Mouse (Mus musculus) kidney, adult 8-10 months (tissue): ENCODE results near the gene Ier2.
A peak's percentile ranks its signal among the peaks of the same experiment; 100 is the strongest.

Source experiments
- DNase-seq, 2 experiments: peaks; one replicate each; pipeline ENCODE4 v3.0.0; 2022

Ier2 gene

DNA sequence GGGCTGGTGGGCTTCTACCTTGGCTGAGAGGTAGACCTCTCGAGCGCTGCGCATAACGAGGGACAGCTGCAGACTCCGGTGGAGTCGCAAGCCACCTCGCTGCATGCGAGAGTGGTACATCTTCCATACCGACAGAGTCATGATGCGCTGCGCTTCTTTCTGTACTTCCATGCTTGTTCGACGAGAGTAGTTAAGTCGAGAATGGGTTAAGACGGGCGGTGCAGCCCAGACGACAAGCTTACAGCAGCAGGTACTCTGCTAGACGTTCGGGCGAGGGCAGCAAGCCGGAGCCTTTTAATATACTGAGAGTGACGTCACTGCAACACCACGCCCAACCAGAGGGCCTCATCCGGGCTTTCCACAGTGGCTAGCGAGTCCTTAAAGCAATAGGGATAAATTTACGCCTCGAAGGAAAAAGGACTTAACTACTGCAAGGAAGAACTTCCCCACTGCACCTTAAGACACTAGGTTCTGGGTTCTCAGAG is at the start of gene Ier2:
Gene Ier2, minus strand, starts transcription at position 272 of the 485 bp plus-strand sequence.
- DNase-seq = peak; percentile 96 to 97

DNA sequence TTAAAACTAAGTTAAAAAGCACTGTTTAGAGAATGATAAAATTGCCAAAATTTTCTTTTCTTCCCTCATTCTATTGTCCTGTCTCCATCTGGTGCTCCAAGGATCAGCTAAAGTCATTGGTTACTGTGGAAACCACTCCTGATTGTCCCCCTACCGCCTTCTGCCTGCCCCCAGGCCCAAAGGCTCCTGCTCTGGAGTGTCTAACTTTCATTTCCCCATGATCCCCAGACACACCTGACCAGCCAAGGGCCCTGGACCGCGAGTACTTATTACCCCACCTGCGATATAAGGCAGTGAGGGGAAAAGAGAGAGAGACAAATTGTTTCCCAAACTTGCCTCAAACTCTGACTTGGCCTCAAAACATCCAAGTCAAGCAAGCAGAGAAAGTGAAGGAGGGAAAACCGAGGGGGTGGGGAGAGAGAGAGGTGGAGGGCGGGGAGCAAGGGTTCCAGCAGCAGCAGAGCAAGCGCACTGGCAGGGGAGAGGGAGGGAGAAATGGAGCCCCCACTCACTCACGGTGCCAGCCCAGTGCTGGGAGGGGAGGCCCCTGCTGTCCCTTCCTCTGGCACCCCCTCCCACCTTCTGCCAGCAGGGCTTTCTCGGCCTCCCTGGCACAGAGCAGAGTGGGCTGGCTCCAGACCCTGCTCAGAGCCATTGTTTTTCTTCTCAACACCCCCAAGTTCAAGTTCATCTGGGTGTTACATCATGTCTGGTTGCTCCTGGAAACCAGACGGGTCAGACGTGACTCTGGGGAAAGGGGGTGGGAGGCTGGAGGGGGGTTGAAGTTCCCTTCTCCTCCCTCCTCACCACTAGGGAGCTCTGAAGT is 49.5 kb upstream of the Ier2 start:
- no peak for DNase-seq

DNA sequence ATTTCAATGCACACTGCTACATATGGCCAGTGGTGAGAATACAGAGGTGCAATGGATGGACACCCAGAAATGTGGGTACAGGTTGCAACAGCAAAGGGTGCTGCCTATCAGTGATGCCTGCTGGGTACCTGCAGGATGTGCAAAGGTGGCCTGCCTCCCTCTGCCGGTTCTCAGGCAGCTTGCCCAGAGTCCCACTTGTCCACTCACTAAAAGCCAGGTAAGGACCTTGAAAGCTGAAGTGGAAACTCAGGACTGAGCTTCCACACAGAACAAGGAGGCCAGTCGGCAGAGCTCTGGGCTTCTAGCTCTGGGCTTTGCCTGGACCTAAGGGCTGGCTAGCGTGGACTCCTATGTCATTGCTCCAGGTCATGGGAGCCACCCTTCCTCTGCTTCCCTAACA is 48.7 kb upstream of the Ier2 start:
- DNase-seq = no peak

DNA sequence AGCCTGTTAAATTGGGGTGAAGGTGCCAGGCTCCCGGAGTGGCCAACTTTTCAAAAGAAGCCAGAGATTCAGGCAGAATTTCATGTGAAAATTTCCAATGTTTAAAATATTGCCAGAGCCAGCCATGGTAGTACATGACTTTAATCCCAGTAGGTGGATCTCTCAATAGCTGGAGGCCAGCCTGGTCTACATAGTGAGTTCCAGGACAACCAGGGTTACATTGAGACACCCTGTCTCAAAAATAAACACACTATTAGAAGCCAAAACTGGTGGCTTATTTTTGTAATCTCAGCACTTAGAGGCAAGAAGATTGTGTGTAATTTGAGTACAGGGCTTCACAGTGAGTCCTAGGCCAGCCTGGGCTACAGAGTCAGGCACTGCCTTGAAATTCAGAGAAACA is 47.3 kb upstream of the Ier2 start:
- no peak for DNase-seq

DNA sequence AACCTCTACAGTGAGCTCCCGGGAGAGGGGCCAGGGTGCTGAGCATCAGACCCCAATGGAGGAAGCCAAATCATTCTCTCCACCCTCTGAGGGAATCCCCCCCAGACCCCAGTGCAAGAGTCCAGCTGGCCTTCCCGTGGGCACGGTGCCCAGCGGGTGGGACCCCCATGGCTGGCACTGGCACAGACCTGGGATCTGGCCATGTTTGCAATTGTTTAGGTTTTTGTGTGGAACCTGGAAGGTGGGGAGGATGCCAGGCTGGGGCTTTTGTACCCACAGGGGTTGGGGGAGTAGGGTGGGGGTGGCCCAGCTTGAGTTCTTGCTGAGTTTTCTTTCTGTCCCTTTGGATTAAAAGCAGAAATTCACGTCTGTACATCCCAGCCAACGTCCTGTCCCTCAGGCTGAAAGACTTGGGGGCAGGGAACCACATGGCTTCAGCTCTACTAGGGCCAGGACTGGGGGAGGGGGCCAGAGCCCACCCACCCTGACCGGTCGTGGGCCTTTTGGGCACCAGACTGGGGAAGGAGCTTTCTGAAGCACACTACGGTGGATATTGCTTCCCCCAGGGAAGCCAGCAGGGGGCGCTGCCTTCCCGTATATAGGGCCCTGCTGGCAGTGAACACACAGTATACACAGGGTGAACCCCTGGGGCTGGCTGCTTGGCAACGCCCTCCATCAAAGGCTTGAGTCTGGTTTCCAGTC is 46.3 kb upstream of the Ier2 start:
- DNase-seq = peak; percentile 76 to 89

DNA sequence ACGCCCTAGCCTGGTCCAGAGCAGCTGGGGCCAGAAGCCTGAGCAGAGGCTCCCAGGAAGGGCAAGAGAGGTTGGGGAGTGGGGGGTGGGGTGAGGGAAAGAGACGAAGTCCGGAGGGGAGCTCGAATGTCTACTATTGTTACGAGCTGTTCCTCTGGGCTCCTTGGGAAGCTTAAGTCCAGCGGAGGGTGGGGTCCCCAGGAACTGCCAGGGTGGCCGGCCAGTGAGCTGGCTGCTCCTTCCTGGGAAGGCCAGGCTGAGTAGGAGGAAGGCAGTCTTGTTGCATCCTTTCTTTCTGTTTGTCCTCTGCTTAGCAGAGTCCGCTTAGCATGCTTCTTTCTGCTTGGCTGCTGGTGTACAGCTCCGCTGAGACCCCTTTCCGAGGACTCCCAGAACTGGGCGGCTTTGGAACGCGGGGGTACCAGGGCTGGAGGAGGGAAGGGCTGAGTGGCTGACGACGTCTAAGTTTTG is 45.5 kb upstream of the Ier2 start:
- DNase-seq = no peak

DNA sequence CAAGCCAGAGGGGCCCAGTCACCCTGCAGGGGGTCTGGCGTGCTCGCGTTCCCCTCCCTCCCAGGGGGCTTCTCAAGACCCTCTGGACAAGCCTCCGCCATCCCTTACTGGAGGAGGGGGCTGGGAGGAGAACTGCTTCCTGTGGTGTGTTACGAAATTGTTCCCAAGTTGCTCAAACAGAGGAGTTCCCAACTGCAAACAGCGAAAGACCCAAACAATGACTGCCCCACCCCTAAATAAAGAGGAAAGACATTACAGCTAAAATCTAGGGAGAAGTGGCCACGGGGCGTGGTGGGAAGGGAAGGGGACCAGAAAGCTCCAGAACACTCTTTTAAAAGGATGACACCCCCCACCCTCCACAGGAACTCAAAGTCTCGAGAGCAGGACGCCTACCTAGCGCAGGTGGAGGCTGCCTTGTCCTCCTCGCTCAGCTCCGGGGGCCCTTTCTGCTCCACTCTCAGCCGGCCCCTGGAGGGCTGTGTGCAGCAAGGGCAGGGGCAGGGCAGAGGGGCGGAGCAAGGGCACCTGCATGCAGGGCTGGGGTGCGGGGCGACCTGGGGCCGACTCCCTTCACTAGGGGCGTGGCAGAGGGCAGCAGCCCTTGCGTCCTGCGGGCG is 44.7 kb upstream of the Ier2 start:
- DNase-seq = peak in 1 of 2 experiments; percentile 15

DNA sequence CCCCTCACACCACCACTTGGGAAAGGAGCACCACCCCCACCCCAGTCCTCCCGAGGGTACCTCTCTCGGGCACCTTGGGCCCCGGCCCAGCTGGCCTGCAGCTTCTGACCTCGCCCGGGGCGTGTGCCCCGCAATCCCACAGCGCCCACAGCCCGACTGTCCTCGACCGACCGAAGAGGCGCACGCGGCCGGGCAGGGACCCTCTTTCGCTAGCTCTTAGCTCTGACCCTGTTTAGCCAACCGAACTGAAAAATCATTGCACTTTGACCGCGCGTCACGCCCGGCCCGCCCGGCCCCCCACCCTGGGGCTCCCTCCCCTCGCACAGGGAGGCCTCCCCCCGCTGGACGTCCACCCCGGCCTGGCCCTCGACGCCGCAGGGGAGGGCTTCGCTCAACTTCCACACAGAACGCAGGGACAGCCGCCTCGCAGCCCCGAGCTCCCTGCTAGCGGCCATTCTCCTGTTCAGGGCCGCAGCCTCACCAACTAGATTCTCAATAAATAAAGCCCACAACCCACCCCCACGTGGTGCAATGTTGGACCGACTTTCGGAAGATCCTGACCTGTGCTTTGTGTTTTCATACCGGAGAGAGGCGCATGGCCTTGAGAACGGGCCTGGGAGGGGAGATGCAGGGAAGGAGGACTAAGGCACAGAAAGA is 44.1 kb upstream of the Ier2 start:
- DNase-seq = peak in 1 of 2 experiments; percentile 6

DNA sequence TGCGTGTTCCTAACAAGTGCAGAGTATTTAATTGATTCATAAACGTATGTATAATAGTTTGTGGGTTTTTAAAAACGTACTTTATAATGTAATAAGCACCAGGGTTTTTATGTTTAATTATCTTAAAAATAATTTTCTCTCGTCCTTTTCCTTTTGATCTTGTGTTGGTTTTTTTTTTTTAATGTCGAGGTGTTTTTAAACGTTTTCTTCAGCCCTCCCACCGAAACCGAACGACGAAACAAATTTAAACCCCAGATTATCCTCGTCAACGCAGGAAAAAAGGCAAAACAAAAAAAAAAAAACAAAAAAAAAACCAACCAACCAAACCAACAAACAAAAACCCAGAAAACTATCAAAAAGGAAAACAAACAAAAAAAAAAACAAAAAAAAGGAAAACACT is 43.3 kb upstream of the Ier2 start:
- no peak for DNase-seq

DNA sequence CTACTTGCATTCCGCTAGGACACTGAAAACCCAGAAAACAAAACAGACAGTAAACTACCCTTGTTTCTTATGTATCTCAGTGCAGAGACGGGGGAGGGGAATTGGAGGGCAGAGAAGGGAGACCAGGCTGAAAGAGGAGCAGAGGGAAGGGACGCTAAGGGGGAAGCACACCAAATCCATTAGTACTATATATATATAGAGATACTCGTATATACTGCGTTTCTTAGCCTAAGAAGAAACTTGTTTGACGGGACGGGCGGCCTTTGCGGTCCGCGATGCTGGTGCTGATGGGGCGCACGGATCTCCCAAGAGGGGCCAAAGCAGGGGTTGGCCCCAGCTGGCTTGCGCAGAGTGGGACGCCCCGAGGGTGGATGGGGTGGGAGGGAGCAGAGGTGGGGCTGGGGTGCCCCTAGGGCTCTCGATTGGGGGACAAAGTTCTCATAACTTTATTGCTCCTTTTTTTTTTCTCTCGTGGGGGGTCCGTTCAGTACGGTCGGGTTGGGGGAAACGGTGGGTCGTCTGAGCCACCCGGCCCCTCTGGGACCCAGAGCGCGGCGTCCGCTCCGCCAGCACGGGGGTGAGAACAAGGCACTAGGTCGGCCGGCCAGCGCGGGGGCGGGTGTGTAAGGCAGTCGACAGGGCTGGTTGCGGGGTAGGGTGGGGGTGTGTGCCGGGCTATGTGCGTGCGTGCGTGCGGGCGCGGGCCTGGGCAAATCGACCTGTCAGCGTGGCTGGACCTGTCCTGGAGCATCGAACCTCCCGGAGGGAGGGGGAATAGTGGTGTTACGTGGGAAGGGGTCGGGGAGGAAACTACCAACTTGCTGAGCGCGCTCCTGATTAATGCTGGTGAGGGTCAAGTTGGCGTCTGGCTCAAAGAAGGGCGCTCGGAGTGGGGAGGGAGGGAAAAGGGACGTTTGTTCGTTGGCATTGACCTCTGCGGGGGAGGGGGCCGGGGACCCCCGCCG is 42.5 kb upstream of the Ier2 start:
- no peak for DNase-seq

DNA sequence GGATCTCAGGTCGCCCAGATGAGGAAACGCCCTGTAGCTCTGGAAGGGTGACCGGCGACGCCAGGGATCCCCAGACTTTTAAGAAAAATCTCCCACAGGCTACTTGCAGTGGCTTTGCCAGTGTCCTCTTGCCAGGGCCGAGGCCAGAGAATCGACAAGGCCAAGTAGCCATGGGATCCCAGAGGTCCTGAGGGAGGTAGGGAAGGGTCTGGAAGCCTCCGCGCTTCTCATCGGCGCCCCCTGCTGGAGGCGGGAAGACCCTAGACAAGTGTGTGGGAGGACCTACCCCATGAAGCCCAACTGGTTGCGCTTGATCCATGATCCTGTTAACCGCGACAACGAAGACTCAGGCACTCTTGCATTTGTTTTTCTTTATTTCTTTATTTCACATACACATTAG is 41.7 kb upstream of the Ier2 start:
- DNase-seq = peak in 1 of 2 experiments; percentile 68

DNA sequence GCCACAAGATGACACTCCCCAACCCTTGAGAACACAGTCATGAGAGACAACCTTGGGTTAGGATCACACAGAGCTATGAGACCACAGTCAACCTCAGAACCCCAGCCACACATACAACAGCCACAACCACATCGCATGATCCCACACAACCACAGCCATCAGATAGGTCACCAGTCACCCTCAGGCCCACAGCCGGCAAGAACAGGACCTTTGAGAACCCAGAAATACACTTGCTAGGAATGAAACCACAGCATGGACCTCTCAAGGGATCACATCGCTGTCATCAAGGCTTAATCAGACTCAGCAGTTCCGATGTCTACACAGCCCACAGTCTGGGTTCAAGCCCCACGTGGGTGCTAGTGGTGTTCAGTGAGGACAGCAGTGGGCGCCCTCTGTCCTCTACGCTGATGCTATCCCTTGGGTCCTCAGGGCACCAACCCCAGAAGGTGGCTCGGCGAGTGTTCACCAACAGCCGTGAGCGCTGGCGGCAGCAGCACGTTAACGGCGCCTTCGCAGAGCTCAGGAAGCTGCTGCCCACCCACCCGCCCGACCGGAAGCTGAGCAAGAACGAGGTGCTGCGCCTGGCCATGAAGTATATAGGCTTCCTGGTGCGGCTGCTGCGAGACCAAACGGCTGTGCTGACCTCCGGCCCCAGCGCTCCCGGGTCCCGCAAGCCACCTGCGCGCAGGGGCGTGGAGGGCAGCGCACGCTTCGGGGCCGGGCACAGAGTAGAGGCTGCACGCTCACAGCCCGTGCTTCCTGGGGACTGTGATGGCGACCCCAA is 41.0 kb upstream of the Ier2 start:
- no peak for DNase-seq

DNA sequence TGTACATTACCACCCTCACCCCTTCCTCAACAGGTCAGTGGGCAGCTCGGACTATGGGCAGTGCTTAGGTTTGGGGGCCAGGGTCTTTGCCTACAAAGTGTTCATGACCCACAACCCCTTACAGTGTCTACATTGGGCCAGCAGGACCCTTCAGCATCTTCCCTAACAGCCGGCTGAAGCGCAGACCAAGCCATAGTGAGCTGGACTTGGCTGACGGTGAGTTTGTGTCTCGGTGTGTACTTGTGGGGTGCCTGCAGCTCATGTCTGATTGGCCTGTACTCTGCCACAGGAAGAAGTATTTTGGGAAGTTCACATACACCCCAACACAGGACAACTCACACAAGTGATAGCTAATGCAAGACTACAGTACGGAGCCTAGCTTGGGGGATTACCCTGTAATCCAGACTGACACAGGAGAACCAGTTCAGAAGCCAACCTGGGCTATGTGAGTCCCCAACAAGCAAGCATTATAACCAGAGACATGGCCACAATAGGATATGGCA is 40.4 kb upstream of the Ier2 start:
- DNase-seq = no peak

DNA sequence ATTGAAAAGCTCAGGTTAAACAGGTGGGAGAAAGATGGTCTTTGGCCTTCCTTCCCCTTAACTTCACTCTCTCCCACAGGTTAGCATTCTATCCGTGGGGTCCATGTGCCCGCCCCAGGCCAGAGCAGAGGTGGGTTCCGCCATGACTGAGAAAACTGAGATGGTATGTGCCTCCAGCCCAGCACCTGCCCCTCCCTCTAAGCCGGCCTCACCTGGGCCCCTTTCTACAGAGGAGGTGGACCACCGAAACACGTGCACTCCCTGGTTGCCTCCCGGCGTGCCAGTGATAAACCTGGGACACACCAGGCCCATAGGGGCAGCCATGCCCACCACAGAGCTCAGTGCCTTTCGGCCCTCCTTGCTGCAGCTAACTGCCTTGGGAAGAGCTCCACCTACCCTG is 39.9 kb upstream of the Ier2 start:
- no peak for DNase-seq

DNA sequence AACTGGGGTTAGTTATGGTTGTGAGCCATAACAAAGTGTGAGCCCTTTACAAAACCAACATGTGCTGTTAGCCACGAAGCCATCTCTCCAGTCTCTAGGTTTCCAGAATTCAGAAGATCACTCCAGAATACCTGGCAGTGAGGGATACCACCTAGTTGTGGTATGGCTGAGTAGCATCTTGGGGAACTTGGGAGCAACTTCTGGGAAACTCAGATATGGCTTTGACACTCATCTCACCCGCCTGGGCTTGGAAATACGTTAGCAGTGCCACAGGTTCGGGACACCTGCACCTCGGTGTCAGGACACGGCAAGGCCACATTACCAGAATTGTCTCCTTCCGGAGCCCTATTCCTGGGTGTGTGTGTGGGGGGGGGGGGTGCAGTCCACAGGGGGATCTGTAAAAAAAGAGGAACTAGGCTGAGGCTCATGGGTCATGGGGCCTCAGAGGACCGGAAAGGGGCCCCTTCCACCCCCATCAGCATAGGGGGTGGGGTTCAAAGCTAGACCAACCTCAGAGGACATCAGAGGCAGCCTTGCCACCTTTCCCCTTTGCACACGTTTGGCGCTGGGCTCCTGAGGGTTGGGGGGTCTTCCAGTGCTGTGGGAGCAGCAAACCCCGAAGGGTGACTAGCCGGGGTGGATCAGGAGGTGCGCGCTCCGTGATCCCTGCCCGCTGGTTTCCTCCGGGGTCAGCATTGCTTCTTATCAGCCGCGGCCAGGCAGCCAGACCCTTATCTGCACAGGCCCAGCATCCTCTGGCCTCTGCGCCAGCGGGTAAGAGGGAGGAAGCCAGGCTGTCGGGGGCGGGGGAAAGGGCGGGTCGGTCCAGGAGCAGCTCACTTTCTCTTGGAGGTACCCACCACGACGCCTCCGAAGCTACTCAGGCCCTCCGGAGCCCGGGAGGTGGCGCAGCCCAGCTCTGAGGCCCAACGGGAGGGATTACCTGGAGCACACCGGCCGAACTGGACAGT is 38.6 kb upstream of the Ier2 start, which contains the start of gene Lyl1:
Gene Lyl1, plus strand, starts transcription at position 517 of the 971 bp plus-strand sequence.
- DNase-seq = peak in 1 of 2 experiments; percentile 66

DNA sequence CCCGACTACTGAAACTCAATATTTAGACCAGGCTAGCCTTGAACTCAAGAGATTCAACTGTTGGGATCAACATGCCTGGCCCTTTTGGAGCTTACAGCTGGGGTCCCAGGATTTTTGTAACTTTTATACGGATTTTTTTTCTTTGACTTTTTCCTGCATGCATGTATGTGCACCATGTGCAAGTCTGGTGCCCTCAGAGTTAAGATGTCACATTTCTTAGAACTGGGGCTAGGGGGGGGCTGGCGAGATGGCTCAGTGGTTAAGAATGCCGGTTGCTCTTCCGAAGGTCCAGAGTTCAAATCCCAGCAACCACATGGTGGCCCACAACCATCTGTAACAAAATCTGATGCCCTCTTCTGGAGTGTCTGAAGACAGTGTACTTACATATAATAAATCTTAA is 37.9 kb upstream of the Ier2 start:
- DNase-seq = no peak

DNA sequence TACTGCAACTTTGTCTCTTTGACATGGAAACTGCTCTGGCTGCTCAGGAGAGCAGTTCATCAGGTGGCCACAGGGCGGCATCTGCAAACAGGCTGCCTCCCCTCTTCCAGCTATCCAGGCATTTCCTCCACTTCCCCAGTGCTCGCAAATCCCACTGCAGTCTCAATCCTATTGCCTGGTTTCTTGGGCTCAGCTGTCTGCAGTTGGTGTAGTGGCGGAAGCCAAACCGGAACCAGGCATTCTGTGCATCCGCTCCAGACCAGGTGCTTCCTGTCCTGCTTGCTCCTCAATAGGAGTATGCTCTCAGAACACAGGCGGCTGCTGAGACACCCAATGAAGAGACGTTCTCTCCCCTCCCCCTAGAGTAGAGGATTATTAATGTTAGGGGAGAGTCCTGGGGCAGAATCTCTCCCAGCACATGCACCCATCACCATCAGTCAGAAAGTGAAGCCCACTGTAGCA is 37.2 kb upstream of the Ier2 start:
- peak; percentile 76 to 84 for DNase-seq

DNA sequence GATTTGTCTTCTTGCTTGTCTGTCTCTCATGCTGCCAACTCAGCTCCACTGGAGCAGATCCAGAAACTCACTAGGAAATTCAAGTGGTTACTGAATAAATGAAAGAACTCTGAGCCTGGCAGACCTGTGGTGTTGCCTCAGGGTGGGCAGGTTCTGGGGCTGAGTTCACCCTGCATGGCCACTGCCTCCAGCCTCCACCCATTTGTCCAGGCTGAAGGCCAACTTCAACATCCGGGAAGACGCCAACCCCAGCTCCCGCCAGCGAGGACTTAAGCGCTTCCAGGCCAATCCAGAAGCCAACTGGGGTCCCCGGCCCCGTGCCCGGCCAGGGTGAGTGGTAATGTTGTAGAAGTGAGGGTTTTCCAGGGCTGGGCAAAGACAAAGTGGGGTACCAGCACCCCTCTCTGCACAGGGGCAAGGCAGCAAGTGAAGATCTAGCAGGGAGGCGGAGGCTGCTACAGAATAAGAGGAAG is 36.3 kb upstream of the Ier2 start:
- peak; percentile 69 to 85 for DNase-seq

DNA sequence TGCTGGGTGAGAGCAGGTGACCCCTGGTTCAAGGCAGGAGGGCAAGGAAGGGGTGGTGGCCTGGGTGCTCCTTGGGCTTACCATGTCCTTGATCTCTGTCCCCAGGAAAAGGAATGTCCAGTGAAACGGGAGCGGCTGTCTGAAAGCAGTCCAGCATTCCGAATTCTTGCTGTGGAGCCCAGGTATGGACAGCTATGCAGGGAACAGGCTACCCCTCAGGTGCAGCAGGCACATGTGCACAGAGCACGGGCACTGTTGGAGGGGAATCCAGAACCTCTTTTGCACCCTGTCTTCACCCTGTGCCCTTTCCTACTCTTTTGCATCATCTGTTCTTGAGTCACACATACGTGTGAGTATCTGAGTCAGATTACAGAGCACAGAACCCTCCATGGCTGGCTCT is 35.6 kb upstream of the Ier2 start:
- no peak for DNase-seq
